Mouse (Mus musculus): ENCODE results near the gene Ptprk. TPM values are rescaled to one million over a fixed set of nuclear protein-coding genes. Genes with fewer than 3 reads are reported as not detected.

Ptprk gene
- polyA plus RNA-seq, 2 experiments: 21.4 to 25.2 TPM

- no peak for ATAC-seq (ENCODE audit: low FRiP score, low read depth)
- TF ChIP-seq POLR2A (IDR thresholded peaks at IDR 0.05; ENCODE audit: borderline replicate concordance, extremely low read depth, insufficient read depth, insufficient read length): no peak
- H3K27me3 ChIP-seq (ENCODE audit: control insufficient read depth, insufficient read depth, low read length): no peaks in the 10 kb centered on the region
- no peak overlapping the region for H3K27ac ChIP-seq (replicated peaks; ENCODE audit: low read depth, low read length)
- no peak overlapping the region for H3K4me3 ChIP-seq (replicated peaks; ENCODE audit: low read length)
- peak; percentile 35 for DNase-seq (ENCODE audit: low spot score)
- no peaks in the 10 kb centered on the region for H3K9me3 ChIP-seq (ENCODE audit: control insufficient read depth, low read length)
- no peak overlapping the region for H3K4me2 ChIP-seq (replicated peaks; ENCODE audit: low read depth, low read length, severe bottlenecking)
- no peak overlapping the region for H3K9ac ChIP-seq (ENCODE audit: low read depth, low read length, severe bottlenecking)
- WGBS: 48% methylated on average over 1 of the region's 1 CpGs
- no peaks in the 10 kb centered on the region for H3K36me3 ChIP-seq (ENCODE audit: control insufficient read depth, insufficient read depth, low read length)
- H3K4me1 ChIP-seq (ENCODE audit: control insufficient read depth, insufficient read depth, low read length): no peaks in the 10 kb centered on the region
These were observed 321.9 kb downstream of the Ptprk start for GRCm38 (mm10) chr10:28396520-28396915.

GRCm38 (mm10) chr10:28401796-28402195 lies 327.2 kb downstream of the Ptprk start:
- no peak for TF ChIP-seq POLR2A (IDR thresholded peaks at IDR 0.05; ENCODE audit: borderline replicate concordance, extremely low read depth, insufficient read depth, insufficient read length)
- Histone ChIP-seq H3K27ac (replicated peaks; ENCODE audit: low read depth, low read length) (no peak overlapping the region), H3K9me3 (ENCODE audit: control insufficient read depth, low read length) (no peaks in the 10 kb centered on the region), H3K4me2 (replicated peaks; ENCODE audit: low read depth, low read length, severe bottlenecking) (no peak overlapping the region), H3K4me1 (ENCODE audit: control insufficient read depth, insufficient read depth, low read length) (no peaks in the 10 kb centered on the region), H3K27me3 (ENCODE audit: control insufficient read depth, insufficient read depth, low read length) (no peaks in the 10 kb centered on the region), H3K9ac (ENCODE audit: low read depth, low read length, severe bottlenecking) (no peak overlapping the region), H3K36me3 (ENCODE audit: control insufficient read depth, insufficient read depth, low read length) (no peaks in the 10 kb centered on the region), H3K4me3 (replicated peaks; ENCODE audit: low read length) (no peak overlapping the region)
- DNase-seq (ENCODE audit: low spot score): no peak
- no peak for ATAC-seq (ENCODE audit: low FRiP score, low read depth)

- TF ChIP-seq POLR2A (IDR thresholded peaks at IDR 0.05; ENCODE audit: borderline replicate concordance, extremely low read depth, insufficient read depth, insufficient read length): no peak
- no peaks in the 10 kb centered on the region for H3K36me3 ChIP-seq (ENCODE audit: control insufficient read depth, insufficient read depth, low read length)
- ATAC-seq (ENCODE audit: low FRiP score, low read depth): no peak
- no peak overlapping the region for H3K9ac ChIP-seq (ENCODE audit: low read depth, low read length, severe bottlenecking)
- no peaks in the 10 kb centered on the region for H3K4me1 ChIP-seq (ENCODE audit: control insufficient read depth, insufficient read depth, low read length)
- whole genome bisulfite sequencing: 54% methylated on average over 2 of the region's 2 CpGs
- no peak overlapping the region for H3K4me2 ChIP-seq (replicated peaks; ENCODE audit: low read depth, low read length, severe bottlenecking)
- DNase-seq (ENCODE audit: low spot score): no peak
- H3K27me3 ChIP-seq (ENCODE audit: control insufficient read depth, insufficient read depth, low read length): no peaks in the 10 kb centered on the region
- no peak overlapping the region for H3K27ac ChIP-seq (replicated peaks; ENCODE audit: low read depth, low read length)
- H3K4me3 ChIP-seq (replicated peaks; ENCODE audit: low read length): no peak overlapping the region
- no peaks in the 10 kb centered on the region for H3K9me3 ChIP-seq (ENCODE audit: control insufficient read depth, low read length)
These were observed 334.4 kb downstream of the Ptprk start for GRCm38 (mm10) chr10:28408980-28409379.

GRCm38 (mm10) chr10:28414823-28415222 lies 340.2 kb downstream of the Ptprk start:
- ATAC-seq (ENCODE audit: low FRiP score, low read depth) (no peak), DNase-seq (ENCODE audit: low spot score) (no peak)
- Histone ChIP-seq H3K27ac (replicated peaks; ENCODE audit: low read depth, low read length) (no peak overlapping the region), H3K9me3 (ENCODE audit: control insufficient read depth, low read length) (no peaks in the 10 kb centered on the region), H3K4me1 (ENCODE audit: control insufficient read depth, insufficient read depth, low read length) (no peaks in the 10 kb centered on the region), H3K4me2 (replicated peaks; ENCODE audit: low read depth, low read length, severe bottlenecking) (no peak overlapping the region), H3K27me3 (ENCODE audit: control insufficient read depth, insufficient read depth, low read length) (no peaks in the 10 kb centered on the region), H3K36me3 (ENCODE audit: control insufficient read depth, insufficient read depth, low read length) (no peaks in the 10 kb centered on the region), H3K4me3 (replicated peaks; ENCODE audit: low read length) (no peak overlapping the region), H3K9ac (ENCODE audit: low read depth, low read length, severe bottlenecking) (no peak overlapping the region)
- 65% methylated on average over 4 of the region's 4 CpGs for WGBS
- no peak for TF ChIP-seq POLR2A (IDR thresholded peaks at IDR 0.05; ENCODE audit: borderline replicate concordance, extremely low read depth, insufficient read depth, insufficient read length)

DNA sequence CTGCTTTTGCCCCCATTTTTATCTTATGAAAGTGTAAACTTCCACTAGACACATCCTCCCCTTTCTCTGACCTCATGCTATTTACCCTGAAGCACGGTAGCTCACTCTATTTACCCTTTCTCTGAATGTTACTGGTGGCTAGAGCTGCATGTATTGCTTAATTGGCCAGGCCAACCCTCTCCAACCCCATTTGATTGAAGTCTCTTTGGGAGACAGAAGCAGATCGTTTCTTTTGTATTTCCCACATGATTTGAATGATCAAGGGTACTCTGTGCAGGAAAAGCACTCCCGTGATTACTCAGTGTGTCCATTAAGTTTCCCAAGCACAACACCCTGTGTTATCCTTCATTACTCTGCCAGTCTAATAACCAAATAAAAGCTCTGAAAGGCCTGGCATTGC lies 348.0 kb downstream of the Ptprk start:
- H3K9me3 ChIP-seq (ENCODE audit: control insufficient read depth, low read length): no peaks in the 10 kb centered on the region
- H3K4me3 ChIP-seq (replicated peaks; ENCODE audit: low read length): no peak overlapping the region
- no peaks in the 10 kb centered on the region for H3K4me1 ChIP-seq (ENCODE audit: control insufficient read depth, insufficient read depth, low read length)
- no peak overlapping the region for H3K4me2 ChIP-seq (replicated peaks; ENCODE audit: low read depth, low read length, severe bottlenecking)
- ATAC-seq (ENCODE audit: low FRiP score, low read depth): no peak
- no peak for DNase-seq (ENCODE audit: low spot score)
- H3K36me3 ChIP-seq (ENCODE audit: control insufficient read depth, insufficient read depth, low read length): no peaks in the 10 kb centered on the region
- no peaks in the 10 kb centered on the region for H3K27me3 ChIP-seq (ENCODE audit: control insufficient read depth, insufficient read depth, low read length)
- TF ChIP-seq POLR2A (IDR thresholded peaks at IDR 0.05; ENCODE audit: borderline replicate concordance, extremely low read depth, insufficient read depth, insufficient read length): no peak
- H3K9ac ChIP-seq (ENCODE audit: low read depth, low read length, severe bottlenecking): no peak overlapping the region
- WGBS: 65% methylated on average over 3 of the region's 3 CpGs
- H3K27ac ChIP-seq (replicated peaks; ENCODE audit: low read depth, low read length): no peak overlapping the region

- no peak overlapping the region for H3K4me3 ChIP-seq (replicated peaks; ENCODE audit: low read length)
- H3K4me2 ChIP-seq (replicated peaks; ENCODE audit: low read depth, low read length, severe bottlenecking): no peak overlapping the region
- no peaks in the 10 kb centered on the region for H3K4me1 ChIP-seq (ENCODE audit: control insufficient read depth, insufficient read depth, low read length)
- H3K9ac ChIP-seq (ENCODE audit: low read depth, low read length, severe bottlenecking): no peak overlapping the region
- no peaks in the 10 kb centered on the region for H3K36me3 ChIP-seq (ENCODE audit: control insufficient read depth, insufficient read depth, low read length)
- DNase-seq (ENCODE audit: low spot score) (no peak), ATAC-seq (ENCODE audit: low FRiP score, low read depth) (no peak)
- TF ChIP-seq POLR2A (IDR thresholded peaks at IDR 0.05; ENCODE audit: borderline replicate concordance, extremely low read depth, insufficient read depth, insufficient read length): no peak
- H3K27ac ChIP-seq (replicated peaks; ENCODE audit: low read depth, low read length): no peak overlapping the region
- no peaks in the 10 kb centered on the region for H3K27me3 ChIP-seq (ENCODE audit: control insufficient read depth, insufficient read depth, low read length)
- H3K9me3 ChIP-seq (ENCODE audit: control insufficient read depth, low read length): no peaks in the 10 kb centered on the region
These were observed 350.8 kb downstream of the Ptprk start for GRCm38 (mm10) chr10:28425371-28425770.
